Mouse (Mus musculus) C2C12 (cell line): Measurements from ENCODE around the gene Pdzrn3.

ENCODE experiments used
- CTCF ChIP-seq: IDR thresholded peaks from one replicate; pipeline ENCODE4 v1.5.1; 2011; ENCODE audit not compliant: control insufficient read depth, insufficient read depth, insufficient read length
- MYOG ChIP-seq: IDR thresholded peaks from one replicate; pipeline ENCODE4 v1.6.1; 2011; ENCODE audit not compliant: control insufficient read depth, insufficient read length; ENCODE audit errors: extremely low read depth
- USF1 ChIP-seq: IDR thresholded peaks from one replicate; pipeline ENCODE4 v1.6.1; 2011; ENCODE audit warnings: low read depth, mild to moderate bottlenecking, control low read depth, moderate library complexity

DNA sequence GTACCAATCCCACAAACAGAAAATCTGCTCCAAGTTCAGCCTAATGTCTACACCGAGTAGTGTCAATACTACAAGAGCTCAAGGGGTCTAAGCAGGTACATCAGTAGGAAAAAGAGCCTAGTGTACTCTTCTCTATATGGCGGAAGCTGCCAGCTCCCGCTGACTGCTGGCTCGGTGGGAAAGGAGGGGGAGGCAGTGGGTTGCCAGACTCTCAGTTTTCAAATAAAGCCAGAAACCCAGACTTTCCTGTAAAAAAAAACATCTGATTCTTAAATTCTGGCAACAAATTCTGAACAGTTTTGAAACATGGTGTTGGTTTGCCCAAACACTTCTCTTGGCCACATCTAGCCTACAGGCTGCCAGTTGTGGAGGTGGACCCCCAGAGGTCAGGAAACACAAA is 88.3 kb downstream of the Pdzrn3 start:
- TF ChIP-seq CTCF (no peak), USF1 (no peak), MYOG (no peak)
